Mouse (Mus musculus): ENCODE data around the gene Pcdh7.
"Not testable (repeated sequence)": the region's sequence is repeated elsewhere in the genome, so short reads cannot be mapped to it uniquely, and the experiment has no call there.

Gene Pcdh7

GRCm38 (mm10) chr5:57717906-57718875, at the start of gene Pcdh7:
Pcdh7 (plus strand) TSS chr5:57717967.
- peak; percentile 20 for DNase-seq

DNA sequence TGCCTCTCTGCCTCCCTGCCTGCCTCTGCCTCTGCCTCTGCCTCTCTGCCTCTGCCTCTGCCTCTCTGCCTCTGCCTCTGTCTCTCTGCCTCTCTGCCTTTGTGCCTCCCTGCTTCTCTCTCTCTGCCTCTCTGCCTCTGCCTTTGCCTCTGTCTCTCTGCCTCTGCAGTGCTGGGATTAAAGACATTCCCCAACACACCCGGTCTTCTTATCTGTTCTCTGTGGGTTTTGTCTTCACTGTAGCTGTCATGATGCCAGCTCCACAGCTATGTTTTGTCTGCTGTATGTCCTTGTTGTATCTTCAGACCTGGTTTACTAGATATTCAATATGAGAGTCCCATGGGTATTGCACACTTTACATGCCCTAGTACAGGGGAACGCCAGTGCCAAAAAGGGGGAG, 40.8 kb upstream of the Pcdh7 start:
- DNase-seq: not testable (repeated sequence)

DNA sequence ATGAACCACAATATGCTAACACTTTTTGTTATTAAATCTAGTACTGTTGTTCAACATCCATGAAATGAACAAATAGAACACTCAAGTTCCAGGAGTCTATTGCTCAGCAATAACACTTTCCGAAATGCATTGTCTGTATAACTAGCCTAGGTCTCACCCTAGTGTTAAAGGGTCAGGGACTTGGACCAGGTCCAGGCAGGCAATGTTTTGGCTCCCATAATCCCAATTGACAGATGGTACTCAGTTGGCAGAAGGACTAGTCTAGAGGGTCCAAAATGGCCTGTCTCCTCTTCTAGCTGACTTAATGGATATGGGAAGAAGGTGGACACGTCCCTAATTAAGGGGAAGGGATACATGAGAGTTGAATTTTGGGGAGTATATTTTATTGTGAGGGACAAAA, 9.4 kb upstream of the Pcdh7 start:
- no peak for DNase-seq

GRCm38 (mm10) chr5:57713980-57714379, 3.8 kb upstream of the Pcdh7 start:
- DNase-seq: peak; percentile 19

DNA sequence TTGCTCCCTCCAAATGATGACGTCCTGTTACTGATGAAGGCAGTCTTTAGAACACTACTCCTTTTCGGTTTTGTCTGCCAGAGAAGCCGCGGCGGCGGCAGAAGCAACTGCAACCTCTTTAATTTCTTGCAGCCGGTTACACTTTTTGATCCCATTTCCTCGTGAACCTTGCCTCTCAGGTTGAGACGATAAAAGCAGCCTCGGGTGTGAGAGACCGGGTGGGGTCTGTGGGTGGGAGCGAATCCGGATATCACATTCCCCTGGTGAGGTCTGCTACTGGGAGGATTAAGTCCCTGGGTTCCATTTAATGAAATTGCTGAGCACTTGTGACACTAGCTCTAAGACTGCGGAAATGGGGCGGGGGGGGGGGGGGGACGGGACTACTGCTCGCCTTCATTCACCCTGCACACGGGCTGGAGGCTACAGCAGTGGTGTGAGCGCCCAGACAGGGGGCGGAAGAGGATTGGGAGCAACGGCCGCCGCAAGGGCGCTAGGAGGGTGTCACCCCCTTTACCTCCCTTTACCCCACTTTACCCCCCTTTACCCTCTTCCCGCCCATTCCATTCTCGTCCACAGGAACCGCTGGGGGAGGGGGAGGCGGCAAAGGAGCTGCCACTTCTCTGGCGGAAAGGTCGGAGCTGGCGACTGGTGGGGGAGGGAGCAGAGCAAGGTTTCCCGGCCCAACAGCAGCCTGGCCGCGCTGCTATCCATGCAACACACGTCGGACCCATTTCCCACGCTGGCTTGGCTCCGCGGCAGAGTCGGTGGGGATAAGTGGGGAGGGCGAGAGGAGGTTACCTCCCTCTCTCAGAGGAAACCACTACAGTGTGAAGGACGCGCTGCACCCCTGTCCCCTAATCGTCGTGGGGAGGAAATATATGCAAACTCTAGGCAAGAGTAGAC, 2.9 kb upstream of the Pcdh7 start:
- peak; percentile 61 for DNase-seq

DNA sequence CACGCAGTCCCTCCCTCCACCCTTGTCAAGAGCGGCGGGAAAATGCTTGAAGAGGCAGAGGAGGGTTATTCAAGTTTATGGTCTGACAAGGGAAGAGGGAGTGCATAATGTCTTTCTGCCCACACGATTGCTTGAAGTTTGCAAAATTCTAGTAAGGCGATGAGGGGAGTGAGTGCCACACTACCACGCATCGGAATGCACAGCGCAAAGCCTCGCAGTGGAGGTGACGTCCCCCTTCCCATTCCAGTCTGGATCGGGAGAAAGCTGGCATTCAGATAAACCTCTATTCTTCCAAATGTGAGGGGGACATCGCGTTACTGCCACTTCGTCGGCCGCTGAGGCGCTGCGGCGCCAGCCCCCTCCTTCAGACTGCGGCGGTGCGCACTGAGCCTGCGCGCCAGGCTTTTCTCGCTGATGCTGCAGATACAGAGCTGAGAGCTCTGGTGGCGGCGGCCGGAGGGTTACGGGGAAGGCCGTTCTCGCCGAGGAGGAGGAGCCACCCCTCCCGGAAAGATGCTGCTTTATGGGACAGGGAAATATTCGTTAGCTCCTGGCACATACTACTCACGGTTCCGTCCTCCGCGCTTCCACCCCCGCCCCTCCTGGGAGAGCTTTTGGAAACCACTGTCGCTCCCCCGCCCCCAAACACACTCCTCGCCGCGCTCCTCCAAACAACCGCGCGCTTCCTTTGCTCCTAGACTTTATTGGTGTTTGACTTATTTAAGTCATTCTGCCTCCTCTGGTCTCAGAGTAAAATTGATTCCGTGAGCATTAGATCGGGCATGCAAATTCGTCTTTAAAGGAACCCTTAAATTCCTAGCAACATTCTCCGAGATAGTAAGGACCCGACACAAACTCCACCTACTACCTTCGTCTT, 2.0 kb upstream of the Pcdh7 start:
- peak; percentile 78 for DNase-seq

GRCm38 (mm10) chr5:57716421-57717237, 1.1 kb upstream of the Pcdh7 start:
- DNase-seq: peak; percentile 38

DNA sequence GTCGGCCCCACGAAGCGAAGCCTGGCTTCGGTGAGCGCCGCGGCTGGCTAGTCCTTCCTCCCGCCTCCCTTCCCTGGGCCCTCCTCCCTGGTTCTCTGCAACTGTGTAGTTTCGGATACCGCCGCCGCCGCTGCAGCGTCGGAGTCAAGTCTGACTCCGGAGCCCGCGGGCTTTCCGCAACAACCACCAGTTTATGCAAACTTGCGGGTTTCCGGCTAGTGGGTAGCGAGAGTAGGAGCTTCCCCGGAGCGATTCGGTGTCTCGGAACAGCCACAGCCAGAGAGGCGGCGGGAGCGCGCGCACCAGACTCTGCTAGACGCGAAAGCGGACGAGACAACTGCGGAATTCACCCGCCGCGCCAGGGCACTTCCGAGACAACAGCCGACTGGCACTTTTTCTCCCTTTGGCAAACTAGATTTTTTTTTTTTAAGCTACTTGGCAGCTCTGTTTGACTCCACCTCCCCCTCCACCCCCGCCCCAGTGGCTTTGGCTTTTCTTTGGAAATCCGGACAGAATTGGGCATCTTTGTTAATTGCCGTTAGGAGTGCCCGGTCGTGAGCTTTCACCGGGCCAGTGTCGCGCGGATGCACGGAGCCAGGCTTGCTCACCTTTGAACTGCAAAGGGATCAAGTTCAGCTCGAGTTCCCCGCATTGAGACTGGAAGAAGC, 395 bp upstream of the Pcdh7 start:
- DNase-seq: peak; percentile 54

DNA sequence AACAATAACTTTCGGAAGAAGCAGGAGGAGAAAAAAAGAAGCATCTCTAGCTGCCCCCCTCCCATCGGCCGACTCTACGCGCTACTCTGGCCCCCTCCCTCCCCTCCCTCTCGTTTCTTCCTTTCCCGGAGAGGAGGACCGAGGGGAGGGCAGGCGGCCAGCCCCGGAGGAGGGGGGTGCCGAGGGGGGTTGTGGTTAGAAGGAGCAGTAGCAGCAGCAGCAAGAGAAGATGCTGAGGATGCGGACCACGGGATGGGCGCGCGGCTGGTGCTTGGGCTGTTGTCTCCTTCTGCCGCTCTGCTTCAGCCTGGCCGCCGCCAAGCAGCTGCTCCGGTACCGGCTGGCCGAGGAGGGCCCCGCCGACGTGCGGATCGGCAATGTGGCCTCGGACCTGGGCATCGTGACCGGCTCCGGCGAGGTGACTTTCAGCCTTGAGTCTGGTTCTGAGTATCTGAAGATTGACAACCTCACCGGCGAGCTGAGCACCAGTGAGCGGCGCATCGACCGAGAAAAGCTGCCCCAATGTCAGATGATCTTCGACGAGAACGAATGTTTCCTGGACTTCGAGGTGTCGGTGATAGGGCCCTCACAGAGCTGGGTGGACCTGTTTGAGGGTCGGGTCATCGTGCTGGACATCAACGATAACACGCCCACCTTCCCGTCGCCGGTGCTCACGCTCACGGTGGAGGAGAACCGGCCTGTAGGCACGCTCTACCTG, 1.3 kb downstream of the Pcdh7 start:
- DNase-seq: peak; percentile 41

GRCm38 (mm10) chr5:57719594-57720185, 1.9 kb downstream of the Pcdh7 start:
- DNase-seq: no peak

GRCm38 (mm10) chr5:57720206-57720880, 2.6 kb downstream of the Pcdh7 start:
- peak; percentile 3 for DNase-seq

DNA sequence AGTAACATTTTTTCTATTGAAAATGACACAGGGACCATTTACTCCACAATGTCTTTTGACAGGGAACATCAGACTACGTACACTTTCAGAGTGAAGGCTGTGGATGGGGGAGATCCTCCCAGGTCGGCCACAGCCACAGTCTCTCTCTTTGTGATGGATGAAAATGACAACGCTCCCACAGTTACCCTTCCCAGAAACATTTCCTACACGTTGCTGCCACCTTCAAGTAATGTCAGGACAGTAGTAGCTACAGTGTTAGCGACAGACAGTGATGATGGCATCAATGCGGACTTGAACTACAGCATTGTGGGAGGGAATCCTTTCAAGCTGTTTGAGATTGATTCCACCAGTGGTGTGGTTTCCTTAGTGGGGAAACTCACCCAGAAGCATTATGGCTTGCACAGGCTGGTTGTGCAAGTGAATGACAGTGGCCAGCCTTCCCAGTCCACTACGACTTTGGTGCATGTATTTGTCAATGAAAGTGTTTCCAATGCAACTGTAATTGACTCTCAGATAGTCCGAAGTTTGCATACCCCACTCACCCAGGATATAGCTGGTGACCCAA, 3.5 kb downstream of the Pcdh7 start:
- no peak for DNase-seq

- no peak for DNase-seq
Measured at GRCm38 (mm10) chr5:57721927-57722326, 4.2 kb downstream of the Pcdh7 start.

DNA sequence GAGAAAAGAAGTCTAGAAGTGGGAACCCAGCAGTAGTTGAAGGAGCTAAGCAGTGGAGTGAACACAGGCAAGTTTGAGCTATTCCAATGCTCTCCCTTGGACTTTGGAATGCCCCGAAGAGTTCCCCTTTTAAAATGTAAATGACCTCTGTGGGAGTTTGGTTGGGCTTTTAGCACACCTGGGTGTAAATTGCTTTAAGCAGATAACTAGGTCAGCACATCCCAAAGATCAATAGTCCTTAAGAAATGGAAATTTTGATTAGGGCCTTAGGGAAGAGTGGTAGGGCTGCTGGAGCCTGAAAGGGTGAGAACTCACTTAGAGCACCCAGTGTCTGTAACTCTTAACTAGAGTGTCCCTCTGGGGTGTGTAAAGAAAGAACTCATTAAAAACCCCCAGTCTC, 15.7 kb downstream of the Pcdh7 start:
- DNase-seq: no peak

DNA sequence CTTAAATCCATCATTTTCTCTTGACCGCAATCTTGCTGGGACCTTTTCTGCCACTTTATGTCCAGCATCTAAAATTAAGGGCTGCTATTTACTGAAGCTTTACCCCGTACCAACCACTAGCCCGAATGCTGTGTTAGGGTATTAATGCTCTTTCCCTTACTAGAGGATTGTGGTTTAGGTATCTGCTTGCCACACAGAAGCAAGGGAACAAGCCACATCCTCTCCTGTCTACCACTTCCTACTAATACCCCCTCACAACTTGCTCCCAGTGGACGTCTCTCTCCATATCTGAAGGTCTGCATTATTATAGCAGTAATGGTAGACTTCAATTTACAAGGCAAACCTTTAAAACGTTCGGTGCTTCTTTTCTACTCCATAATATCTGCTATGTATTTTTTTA, 18.0 kb downstream of the Pcdh7 start:
- no peak for DNase-seq

DNA sequence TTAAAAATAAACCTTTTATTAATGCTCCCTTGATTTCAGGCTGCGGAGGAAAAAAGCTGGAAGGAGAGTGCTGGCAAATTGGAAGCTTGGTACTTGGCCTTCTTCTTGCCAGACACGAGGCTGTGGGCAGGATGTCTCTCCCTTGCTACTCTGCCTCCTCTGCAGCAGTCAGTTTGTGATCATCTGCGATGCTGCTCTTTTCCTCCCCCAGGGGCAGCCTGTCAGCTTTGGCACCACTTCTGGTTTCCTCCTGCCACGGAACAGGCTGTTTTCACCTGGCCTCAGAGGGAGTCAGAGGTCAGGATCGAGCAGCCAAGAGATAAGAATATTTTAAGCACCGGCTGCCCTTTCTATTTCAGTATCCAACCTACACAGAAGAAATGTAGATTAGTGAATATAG, 25.2 kb downstream of the Pcdh7 start:
- DNase-seq: peak; percentile 33

- DNase-seq: no peak
Measured at GRCm38 (mm10) chr5:57743956-57744661, 26.3 kb downstream of the Pcdh7 start.

DNA sequence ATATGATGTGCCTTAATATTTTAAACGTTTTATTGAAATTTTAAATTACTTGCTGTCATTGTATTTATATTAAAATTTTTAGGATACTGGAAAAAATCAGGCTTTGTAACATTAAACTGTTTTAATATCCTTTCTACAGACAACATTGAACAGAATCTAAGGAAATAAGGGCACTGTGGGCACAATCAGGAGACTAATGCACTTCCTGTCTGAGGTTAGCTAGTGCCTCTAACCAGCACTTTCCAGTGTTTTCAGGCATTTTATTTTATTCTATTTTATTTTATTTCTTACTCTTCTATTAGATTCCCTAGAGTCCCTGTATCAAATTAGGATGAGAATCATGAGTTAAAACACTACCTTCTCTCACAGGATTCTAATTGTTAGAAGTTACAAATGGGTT, 28.1 kb downstream of the Pcdh7 start:
- DNase-seq: no peak
